Mouse (Mus musculus): ENCODE results near the gene Ccdc171. TPM values are rescaled to one million over a fixed set of nuclear protein-coding genes. Genes with fewer than 3 reads are reported as not detected.
"Not testable (repeated sequence)": the region's sequence is repeated elsewhere in the genome, so short reads cannot be mapped to it uniquely, and the experiment has no call there.

Ccdc171 gene
- polyA plus RNA-seq, 1 experiment from 2014 or later: 2.0 TPM

- Histone ChIP-seq H3K27me3 (replicated peaks; ENCODE audit: insufficient read depth, low read length) (no peaks in the 10 kb centered on the region), H3K4me2 (replicated peaks; ENCODE audit: low read depth, low read length) (no peak overlapping the region), H3K4me3 (ENCODE audit: low read depth, low read length) (no peak overlapping the region), H3K27ac (ENCODE audit: low read length) (no peak overlapping the region), H3K9ac (replicated peaks; ENCODE audit: low read depth) (no peak overlapping the region), H3K36me3 (ENCODE audit: insufficient read depth, low read length) (no peaks in the 10 kb centered on the region), H3K9me3 (ENCODE audit: low read length) (no peaks in the 10 kb centered on the region), H3K4me1 (ENCODE audit: insufficient read depth, low read depth, low read length) (no peaks in the 10 kb centered on the region)
- no peak for ATAC-seq
- WGBS: 74% methylated on average over 1 of the region's 1 CpGs
- TF ChIP-seq EP300 (IDR thresholded peaks at IDR 0.05) (no peak), CTCF (IDR thresholded peaks at IDR 0.05) (no peak)
- no peak for DNase-seq (ENCODE audit: low spot score)
Measured at GRCm38 (mm10) chr4:83514183-83514582, 11.2 kb upstream of the Ccdc171 start.

GRCm38 (mm10) chr4:83514976-83515669, 10.2 kb upstream of the Ccdc171 start:
- WGBS: 83% methylated on average over 10 of the region's 10 CpGs

GRCm38 (mm10) chr4:83516144-83516543, 9.2 kb upstream of the Ccdc171 start:
- H3K9ac ChIP-seq (replicated peaks; ENCODE audit: low read depth); H3K27me3 ChIP-seq (replicated peaks; ENCODE audit: insufficient read depth, low read length); H3K4me2 ChIP-seq (replicated peaks; ENCODE audit: low read depth, low read length); H3K27ac ChIP-seq (ENCODE audit: low read length); H3K36me3 ChIP-seq (ENCODE audit: insufficient read depth, low read length); H3K4me3 ChIP-seq (ENCODE audit: low read depth, low read length); DNase-seq (ENCODE audit: low spot score); ATAC-seq; H3K4me1 ChIP-seq (ENCODE audit: insufficient read depth, low read depth, low read length); H3K9me3 ChIP-seq (ENCODE audit: low read length): not testable (repeated sequence)
- 90% methylated on average over 5 of the region's 6 CpGs for WGBS

More at GRCm38 (mm10) chr4:83514976-83515669, 10.2 kb upstream of the Ccdc171 start:
- H3K4me2 ChIP-seq (replicated peaks; ENCODE audit: low read depth, low read length): no peak overlapping the region
- H3K9me3 ChIP-seq (ENCODE audit: low read length): no peaks in the 10 kb centered on the region
- H3K27ac ChIP-seq (ENCODE audit: low read length): no peak overlapping the region
- H3K36me3 ChIP-seq (ENCODE audit: insufficient read depth, low read length): no peaks in the 10 kb centered on the region
- TF ChIP-seq EP300 (IDR thresholded peaks at IDR 0.05) (no peak), CTCF (IDR thresholded peaks at IDR 0.05) (peak; percentile 59)
- H3K9ac ChIP-seq (replicated peaks; ENCODE audit: low read depth): no peak overlapping the region
- no peak overlapping the region for H3K4me3 ChIP-seq (ENCODE audit: low read depth, low read length)
- no peak for DNase-seq (ENCODE audit: low spot score)
- no peak for ATAC-seq
- no peaks in the 10 kb centered on the region for H3K27me3 ChIP-seq (replicated peaks; ENCODE audit: insufficient read depth, low read length)
- no peaks in the 10 kb centered on the region for H3K4me1 ChIP-seq (ENCODE audit: insufficient read depth, low read depth, low read length)

GRCm38 (mm10) chr4:83519148-83519547, 6.2 kb upstream of the Ccdc171 start:
- ATAC-seq: no peak
- no peak overlapping the region for H3K4me3 ChIP-seq (ENCODE audit: low read depth, low read length)
- no peak for DNase-seq (ENCODE audit: low spot score)
- WGBS: 61% methylated on average over 2 of the region's 2 CpGs
- H3K4me1 ChIP-seq (ENCODE audit: insufficient read depth, low read depth, low read length): no peaks in the 10 kb centered on the region
- no peaks in the 10 kb centered on the region for H3K9me3 ChIP-seq (ENCODE audit: low read length)
- no peak overlapping the region for H3K27ac ChIP-seq (ENCODE audit: low read length)
- H3K4me2 ChIP-seq (replicated peaks; ENCODE audit: low read depth, low read length): no peak overlapping the region
- TF ChIP-seq CTCF (IDR thresholded peaks at IDR 0.05): no peak
- TF ChIP-seq EP300 (IDR thresholded peaks at IDR 0.05): no peak
- no peaks in the 10 kb centered on the region for H3K27me3 ChIP-seq (replicated peaks; ENCODE audit: insufficient read depth, low read length)
- H3K9ac ChIP-seq (replicated peaks; ENCODE audit: low read depth): no peak overlapping the region
- H3K36me3 ChIP-seq (ENCODE audit: insufficient read depth, low read length): no peaks in the 10 kb centered on the region

GRCm38 (mm10) chr4:83519807-83520206, 5.5 kb upstream of the Ccdc171 start:
- H3K27ac ChIP-seq (ENCODE audit: low read length): no peak overlapping the region
- ATAC-seq (no peak), DNase-seq (ENCODE audit: low spot score) (no peak)
- no peaks in the 10 kb centered on the region for H3K36me3 ChIP-seq (ENCODE audit: insufficient read depth, low read length)
- TF ChIP-seq CTCF (IDR thresholded peaks at IDR 0.05): no peak
- TF ChIP-seq EP300 (IDR thresholded peaks at IDR 0.05): no peak
- H3K4me2 ChIP-seq (replicated peaks; ENCODE audit: low read depth, low read length): no peak overlapping the region
- no peaks in the 10 kb centered on the region for H3K4me1 ChIP-seq (ENCODE audit: insufficient read depth, low read depth, low read length)
- no peaks in the 10 kb centered on the region for H3K9me3 ChIP-seq (ENCODE audit: low read length)
- no peak overlapping the region for H3K9ac ChIP-seq (replicated peaks; ENCODE audit: low read depth)
- no peaks in the 10 kb centered on the region for H3K27me3 ChIP-seq (replicated peaks; ENCODE audit: insufficient read depth, low read length)
- no peak overlapping the region for H3K4me3 ChIP-seq (ENCODE audit: low read depth, low read length)

GRCm38 (mm10) chr4:83520308-83520707, 5.0 kb upstream of the Ccdc171 start:
- TF ChIP-seq EP300 (IDR thresholded peaks at IDR 0.05): no peak
- TF ChIP-seq CTCF (IDR thresholded peaks at IDR 0.05): peak; percentile 12; the same call in 1 of the 2 replicates
- ATAC-seq (no peak), DNase-seq (ENCODE audit: low spot score) (no peak)
- H3K9ac ChIP-seq (replicated peaks; ENCODE audit: low read depth): no peak overlapping the region
- no peak overlapping the region for H3K4me3 ChIP-seq (ENCODE audit: low read depth, low read length)
- no peaks in the 10 kb centered on the region for H3K9me3 ChIP-seq (ENCODE audit: low read length)
- H3K27me3 ChIP-seq (replicated peaks; ENCODE audit: insufficient read depth, low read length): no peaks in the 10 kb centered on the region
- WGBS: 80% methylated on average over 4 of the region's 4 CpGs
- H3K4me1 ChIP-seq (ENCODE audit: insufficient read depth, low read depth, low read length): no peaks in the 10 kb centered on the region
- H3K36me3 ChIP-seq (ENCODE audit: insufficient read depth, low read length): no peaks in the 10 kb centered on the region
- H3K4me2 ChIP-seq (replicated peaks; ENCODE audit: low read depth, low read length): no peak overlapping the region
- no peak overlapping the region for H3K27ac ChIP-seq (ENCODE audit: low read length)

GRCm38 (mm10) chr4:83522066-83522465, 3.3 kb upstream of the Ccdc171 start:
- Histone ChIP-seq H3K27me3 (replicated peaks; ENCODE audit: insufficient read depth, low read length) (no peaks in the 10 kb centered on the region), H3K9ac (replicated peaks; ENCODE audit: low read depth) (no peak overlapping the region), H3K27ac (ENCODE audit: low read length) (no peak overlapping the region), H3K4me1 (ENCODE audit: insufficient read depth, low read depth, low read length) (no peaks in the 10 kb centered on the region), H3K36me3 (ENCODE audit: insufficient read depth, low read length) (no peaks in the 10 kb centered on the region), H3K4me3 (ENCODE audit: low read depth, low read length) (no peak overlapping the region), H3K9me3 (ENCODE audit: low read length) (no peaks in the 10 kb centered on the region), H3K4me2 (replicated peaks; ENCODE audit: low read depth, low read length) (no peak overlapping the region)
- no peak for DNase-seq (ENCODE audit: low spot score)
- no peak for ATAC-seq
- TF ChIP-seq EP300 (IDR thresholded peaks at IDR 0.05): no peak
- TF ChIP-seq CTCF (IDR thresholded peaks at IDR 0.05): no peak
- WGBS: 48% methylated on average over 5 of the region's 5 CpGs

All from lung, postnatal 0 days (tissue).